Mouse (Mus musculus): ENCODE measurements around the gene Nppc.

The Nppc gene

GRCm38 (mm10) chr1:86650272-86650671, 20.1 kb downstream of the Nppc start:
- DNase-seq: peak; percentile 43 to 64

GRCm38 (mm10) chr1:86647517-86647916, 22.9 kb downstream of the Nppc start:
- DNase-seq: no peak

- no peak for DNase-seq
Observed at GRCm38 (mm10) chr1:86643101-86643809, 27.1 kb downstream of the Nppc start.

- DNase-seq: no peak
Observed at GRCm38 (mm10) chr1:86634751-86635359, 35.5 kb downstream of the Nppc start.

GRCm38 (mm10) chr1:86633840-86634750, 36.3 kb downstream of the Nppc start:
- DNase-seq: no peak

GRCm38 (mm10) chr1:86633434-86633833, 36.9 kb downstream of the Nppc start:
- DNase-seq: no peak

- DNase-seq: no peak
Observed at GRCm38 (mm10) chr1:86632732-86633380, 37.5 kb downstream of the Nppc start.

GRCm38 (mm10) chr1:86630527-86630926, 39.8 kb downstream of the Nppc start:
- DNase-seq: no peak

- no peak for DNase-seq
Observed at GRCm38 (mm10) chr1:86629936-86630335, 40.4 kb downstream of the Nppc start.

GRCm38 (mm10) chr1:86628270-86628669, 42.1 kb downstream of the Nppc start:
- DNase-seq: no peak

GRCm38 (mm10) chr1:86623001-86624000, 47.1 kb downstream of the Nppc start:
- DNase-seq: no peak

- no peak for DNase-seq
Observed at GRCm38 (mm10) chr1:86622296-86622695, 48.1 kb downstream of the Nppc start.

- DNase-seq: peak in 1 of 2 experiments; percentile 68
Observed at GRCm38 (mm10) chr1:86618454-86619125, 51.8 kb downstream of the Nppc start.
